Mouse (Mus musculus) mesoderm, embryonic 11.5 days (tissue): ENCODE measurements around the gene Eva1a.

ENCODE experiments used
- DNase-seq: peaks from one replicate; pipeline ENCODE4 v3.0.0-alpha.2; 2012; ENCODE audit warnings: low read depth, low spot score

Eva1a gene

GRCm38 (mm10) chr6:82040834-82041487, at the start of gene Eva1a:
TSS of gene Eva1a (plus strand) at chr6:82041043.
- peak; percentile 12 for DNase-seq

GRCm38 (mm10) chr6:82012392-82012791, 28.5 kb upstream of the Eva1a start:
- no peak for DNase-seq

GRCm38 (mm10) chr6:82021074-82021473, 19.8 kb upstream of the Eva1a start:
- no peak for DNase-seq

GRCm38 (mm10) chr6:82021494-82021893, 19.3 kb upstream of the Eva1a start:
- no peak for DNase-seq

- DNase-seq, result peak; percentile 45
These were observed 11.0 kb upstream of the Eva1a start for GRCm38 (mm10) chr6:82029611-82030510.

- DNase-seq, result no peak
These were observed 10.3 kb upstream of the Eva1a start for GRCm38 (mm10) chr6:82030511-82030884.

GRCm38 (mm10) chr6:82037211-82037610, 3.6 kb upstream of the Eva1a start:
- DNase-seq, result no peak

- no peak for DNase-seq
These were observed 1.6 kb upstream of the Eva1a start for GRCm38 (mm10) chr6:82039193-82039592.

- DNase-seq, result no peak
These were observed 875 bp upstream of the Eva1a start for GRCm38 (mm10) chr6:82039968-82040367.

- DNase-seq, result peak; percentile 27
These were observed 849 bp downstream of the Eva1a start for GRCm38 (mm10) chr6:82041488-82042295.

- DNase-seq, result peak; percentile 49
These were observed 1.7 kb downstream of the Eva1a start for GRCm38 (mm10) chr6:82042296-82043125.

- DNase-seq, result no peak
These were observed 2.8 kb downstream of the Eva1a start for GRCm38 (mm10) chr6:82043634-82044033.

- DNase-seq, result no peak
These were observed 3.7 kb downstream of the Eva1a start for GRCm38 (mm10) chr6:82044509-82044908.

- no peak for DNase-seq
These were observed 7.1 kb downstream of the Eva1a start for GRCm38 (mm10) chr6:82047977-82048376.

GRCm38 (mm10) chr6:82050201-82050600, 9.4 kb downstream of the Eva1a start:
- DNase-seq, result no peak

GRCm38 (mm10) chr6:82051569-82051968, 10.7 kb downstream of the Eva1a start:
- DNase-seq, result no peak

- no peak for DNase-seq
These were observed 11.3 kb downstream of the Eva1a start for GRCm38 (mm10) chr6:82052047-82052725.

- no peak for DNase-seq
These were observed 11.9 kb downstream of the Eva1a start for GRCm38 (mm10) chr6:82052726-82053118.

- DNase-seq, result no peak
These were observed 14.0 kb downstream of the Eva1a start for GRCm38 (mm10) chr6:82054854-82055253.

- no peak for DNase-seq
These were observed 19.1 kb downstream of the Eva1a start for GRCm38 (mm10) chr6:82059896-82060295.

- DNase-seq, result no peak
These were observed 24.4 kb downstream of the Eva1a start for GRCm38 (mm10) chr6:82065230-82065629.
